In genomic region chr13:108300346-108300950, GRCm38 (mm10) we compare ENCODE assay signal across 8 mouse cellular contexts. TPM values are rescaled to one million over a fixed set of nuclear protein-coding genes. Genes with fewer than 3 reads are reported as not detected.
A peak's percentile ranks its signal among the peaks of the same experiment; 100 is the strongest.
DNase-seq lines count a peak whose midpoint lies in the region; ATAC-seq lines count a peak whose summit lies in the region.

No protein-coding gene starts in this region.

- no peaks in the 10 kb centered on the region for H3K36me3 ChIP-seq in lung, embryonic 16.5 days (ENCODE audit: control insufficient read depth, insufficient read depth, low read length)
- H3K36me3 ChIP-seq in embryonic facial prominence, embryonic 10.5 days (replicated peaks): no peaks in the 10 kb centered on the region
- no peaks in the 10 kb centered on the region for H3K36me3 ChIP-seq in stomach, embryonic 14.5 days (ENCODE audit: control insufficient read depth, insufficient read depth, low read length)

- WGBS in lung, embryonic 16.5 days: 10% methylated on average over 5 of the region's 5 CpGs
- WGBS in embryonic facial prominence, embryonic 10.5 days: 20% methylated on average over 5 of the region's 5 CpGs
- WGBS in stomach, embryonic 14.5 days: 21% methylated on average over 5 of the region's 5 CpGs

- no peak for DNase-seq in lung, postnatal 36 days
- DNase-seq in embryonic facial prominence, embryonic 10.5 days (ENCODE audit: low spot score): peak; percentile 55
- peak; percentile 51 for DNase-seq in kidney, postnatal 10 days
- no peak for DNase-seq in gastrocnemius, postnatal 10 days
- no peak for DNase-seq in ovary, adult 18-20 months (ENCODE audit: low spot score)

- H3K4me1 ChIP-seq in lung, embryonic 16.5 days (replicated peaks; ENCODE audit: control insufficient read depth, insufficient read depth, low read length): peaks cover 12% of the 10 kb centered on the region
- peaks cover 53% of the 10 kb centered on the region for H3K4me1 ChIP-seq in embryonic facial prominence, embryonic 10.5 days
- H3K4me1 ChIP-seq in stomach, embryonic 14.5 days (ENCODE audit: control insufficient read depth, insufficient read depth, low read length): 0 out of 2 replicates have a peak, but pooled peaks cover 7% of the 10 kb centered on the region

- H3K9ac ChIP-seq in lung, embryonic 16.5 days (ENCODE audit: low read length): peak overlapping the region; percentile 14; the same call in 1 of the 2 replicates
- no peak overlapping the region for H3K9ac ChIP-seq in stomach, embryonic 14.5 days (replicated peaks; ENCODE audit: low read depth, low read length)

- H3K27ac ChIP-seq in lung, embryonic 16.5 days (ENCODE audit: low read length): peak overlapping the region; percentile 82
- H3K27ac ChIP-seq in embryonic facial prominence, embryonic 10.5 days (replicated peaks): peak overlapping the region; percentile 70
- peak overlapping the region; percentile 6; the same call in 1 of the 2 replicates for H3K27ac ChIP-seq in stomach, embryonic 14.5 days (ENCODE audit: low read length)

- ATAC-seq in lung, embryonic 16.5 days (ENCODE audit: low read depth): peak; percentile 74
- ATAC-seq in stomach, embryonic 14.5 days (ENCODE audit: insufficient number of reproducible peaks, insufficient read depth, low FRiP score, low read depth): peak; percentile 60; the same call in 1 of the 2 replicates
- ATAC-seq in cerebellum, adult (ENCODE audit: insufficient number of reproducible peaks, low FRiP score, low TSS enrichment): no peak

- H3K9me3 ChIP-seq in lung, embryonic 16.5 days (ENCODE audit: control insufficient read depth, low read length): no peaks in the 10 kb centered on the region
- no peaks in the 10 kb centered on the region for H3K9me3 ChIP-seq in embryonic facial prominence, embryonic 10.5 days
- no peaks in the 10 kb centered on the region for H3K9me3 ChIP-seq in stomach, embryonic 14.5 days (ENCODE audit: control insufficient read depth, low read depth, low read length)

- H3K27me3 ChIP-seq in lung, embryonic 16.5 days (ENCODE audit: control insufficient read depth, insufficient read depth, low read depth, low read length): no peaks in the 10 kb centered on the region
- H3K27me3 ChIP-seq in embryonic facial prominence, embryonic 10.5 days (replicated peaks; ENCODE audit: low read depth, poor library complexity, severe bottlenecking): no peaks in the 10 kb centered on the region
- no peaks in the 10 kb centered on the region for H3K27me3 ChIP-seq in stomach, embryonic 14.5 days (ENCODE audit: control insufficient read depth, insufficient read depth, low read length)

- H3K4me3 ChIP-seq in lung, embryonic 16.5 days (ENCODE audit: low read length): no peak overlapping the region
- H3K4me3 ChIP-seq in embryonic facial prominence, embryonic 10.5 days: no peak overlapping the region
- no peak overlapping the region for H3K4me3 ChIP-seq in stomach, embryonic 14.5 days (ENCODE audit: low read depth, low read length)

- H3K4me2 ChIP-seq in lung, embryonic 16.5 days (ENCODE audit: low read depth, low read length): no peak overlapping the region
- no peak overlapping the region for H3K4me2 ChIP-seq in stomach, embryonic 14.5 days (replicated peaks; ENCODE audit: low read depth, low read length)

RNA-seq across cellular contexts. Expression of gene Depdc1b, which starts 15.7 kb away (rescaled TPM):
- polyA plus RNA-seq in lung, embryonic 16.5 days (2015; fragmentation: Nextera tagmentation; extraction: Ambion mirVana): 13.3 and 14.3 TPM in 2 replicates
- polyA plus RNA-seq in embryonic facial prominence, embryonic 10.5 days (2016; fragmentation: Nextera tagmentation; extraction: Ambion mirVana): 18.7 and 21.5 TPM in 2 replicates
- 10.3 and 11.4 TPM in 2 replicates for polyA plus RNA-seq in stomach, embryonic 14.5 days (2014; fragmentation: Nextera tagmentation; extraction: Ambion mirVana)
- total RNA-seq in gastrocnemius, postnatal 10 days (2021): 1 to 10 TPM; 1.6 to 3.0 TPM

Comparison
In these comparisons a context has a peak if more than half of its experiments do, and no peak if none do; other contexts are left out.
1. H3K27ac ChIP-seq: peak in every context shown above with its lines; median percentile 82 in lung, embryonic 16.5 days; 70 in embryonic facial prominence, embryonic 10.5 days; 6 in stomach, embryonic 14.5 days.
2. DNase-seq: peak in embryonic facial prominence, embryonic 10.5 days (single experiment) and kidney, postnatal 10 days (single experiment); none in lung, postnatal 36 days (single experiment), gastrocnemius, postnatal 10 days (single experiment) and ovary, adult 18-20 months (single experiment).